Mouse (Mus musculus) lung, adult 2 months (tissue): ENCODE data around the gene Thbs4.

ENCODE experiments used
- CTCF ChIP-seq: fragments of 200-500 bp; IDR thresholded peaks from 2 replicates; pipeline ENCODE4 v1.5.1; 2011; ENCODE audit warnings: mild to moderate bottlenecking, low read length, control low read depth; ENCODE audit not compliant: insufficient read depth
- POLR2A ChIP-seq: fragments of 200-500 bp; IDR thresholded peaks from 2 replicates; pipeline ENCODE4 v1.6.1; 2011; ENCODE audit warnings: low read depth, mild to moderate bottlenecking, control low read depth, low read length, borderline replicate concordance; ENCODE audit errors: extremely low read depth

GRCm38 (mm10) chr13:92729811-92730210 is 64.8 kb downstream of the Thbs4 start:
- TF ChIP-seq POLR2A (no peak), CTCF (no peak)
